Mouse (Mus musculus) midbrain, embryonic 16.5 days (tissue): ENCODE measurements around the gene Nin. TPM values are rescaled to one million over a fixed set of nuclear protein-coding genes. Genes with fewer than 3 reads are reported as not detected.
A peak's percentile ranks its signal among the peaks of the same experiment; 100 is the strongest.
"Not testable (repeated sequence)": the region's sequence is repeated elsewhere in the genome, so short reads cannot be mapped to it uniquely, and the experiment has no call there.

Experiments used
- ATAC-seq: fragments of 200-750 bp; cut with Nextera tagmentation; 2 replicates; pipeline ENCODE4 v1.8.0; 2017; ENCODE audit warnings: moderate TSS enrichment
- H3K27ac ChIP-seq: fragments of 300-500 bp; sonication (generic); 2 replicates; pipeline ENCODE4 v1.5.1; 2014; ENCODE audit warnings: mild to moderate bottlenecking, low read length, mixed read lengths
- H3K27me3 ChIP-seq: fragments of 300-500 bp; sonication (generic); 2 replicates; pipeline ENCODE4 v1.6.1; 2014; ENCODE audit warnings: low read depth, low read length, mixed read lengths; ENCODE audit not compliant: control insufficient read depth, insufficient read depth
- H3K36me3 ChIP-seq: fragments of 300-500 bp; sonication (generic); 2 replicates; pipeline ENCODE4 v1.6.1; 2014; ENCODE audit warnings: mild to moderate bottlenecking, low read length, moderate library complexity, mixed read lengths; ENCODE audit not compliant: control insufficient read depth, insufficient read depth
- H3K4me1 ChIP-seq: fragments of 300-500 bp; sonication (generic); 2 replicates; pipeline ENCODE4 v1.6.1; 2014; ENCODE audit warnings: mild to moderate bottlenecking, low read length, mixed read lengths; ENCODE audit not compliant: control insufficient read depth, insufficient read depth
- H3K4me2 ChIP-seq: fragments of 300-500 bp; sonication (generic); 2 replicates; pipeline ENCODE4 v1.6.1; 2014; ENCODE audit warnings: mild to moderate bottlenecking, low read length, mixed read lengths
- H3K4me3 ChIP-seq: fragments of 300-500 bp; sonication (generic); 2 replicates; pipeline ENCODE4 v1.5.1; 2014; ENCODE audit warnings: low read depth, mild to moderate bottlenecking, low read length, moderate library complexity, mixed read lengths
- H3K9ac ChIP-seq: fragments of 300-500 bp; sonication (generic); 2 replicates; pipeline ENCODE4 v1.6.1; 2014; ENCODE audit warnings: low read depth, low read length, mixed read lengths
- H3K9me3 ChIP-seq: fragments of 300-500 bp; sonication (generic); replicated peaks from 2 replicates; pipeline ENCODE4 v1.6.1; 2014; ENCODE audit warnings: mild to moderate bottlenecking, low read length, mixed read lengths; ENCODE audit not compliant: control insufficient read depth, poor library complexity, severe bottlenecking
- WGBS: fragments of 180-500 bp; shearing (Covaris S2); extraction: QIAGEN DNeasy Blood & Tissue Kit; methylation state at CpG from one replicate; pipeline ENCODE4 v1.1.7; 2014; 5-methylcytosine and 5-hydroxymethylcytosine counted together
- polyA plus RNA-seq: library from polyadenylated mRNA; unstranded; fragments of >200 nt; fragmentation: Nextera tagmentation; extraction: Ambion mirVana; gene quantifications from 2 replicates; pipeline ENCODE4 v1.2.1, GENCODE M21; 2015

Gene Nin
- polyA plus RNA-seq, 1 experiment from 2014 or later: 14.1 TPM

GRCm38 (mm10) chr12:70144637-70145448, 31.3 kb upstream of the Nin start:
- Histone ChIP-seq H3K4me2 (no peak overlapping the region), H3K4me1 (peaks cover 16% of the 10 kb centered on the region), H3K27me3 (no peaks in the 10 kb centered on the region), H3K4me3 (no peak overlapping the region), H3K27ac (0 out of 2 replicates have a peak overlapping the region, but pooled peaks have one; percentile 4), H3K36me3 (no peaks in the 10 kb centered on the region), H3K9ac (no peak overlapping the region), H3K9me3 (no peaks in the 10 kb centered on the region)
- no peak for ATAC-seq
- 50% methylated on average over 20 of the region's 20 CpGs for WGBS

GRCm38 (mm10) chr12:70144106-70144587, 30.6 kb upstream of the Nin start:
- peaks cover 14% of the 10 kb centered on the region for H3K4me1 ChIP-seq
- not testable (repeated sequence) for H3K36me3 ChIP-seq, H3K4me2 ChIP-seq, H3K27me3 ChIP-seq, H3K4me3 ChIP-seq, H3K27ac ChIP-seq, H3K9me3 ChIP-seq, ATAC-seq, H3K9ac ChIP-seq
- whole genome bisulfite sequencing: 11% methylated on average over 3 of the region's 3 CpGs

DNA sequence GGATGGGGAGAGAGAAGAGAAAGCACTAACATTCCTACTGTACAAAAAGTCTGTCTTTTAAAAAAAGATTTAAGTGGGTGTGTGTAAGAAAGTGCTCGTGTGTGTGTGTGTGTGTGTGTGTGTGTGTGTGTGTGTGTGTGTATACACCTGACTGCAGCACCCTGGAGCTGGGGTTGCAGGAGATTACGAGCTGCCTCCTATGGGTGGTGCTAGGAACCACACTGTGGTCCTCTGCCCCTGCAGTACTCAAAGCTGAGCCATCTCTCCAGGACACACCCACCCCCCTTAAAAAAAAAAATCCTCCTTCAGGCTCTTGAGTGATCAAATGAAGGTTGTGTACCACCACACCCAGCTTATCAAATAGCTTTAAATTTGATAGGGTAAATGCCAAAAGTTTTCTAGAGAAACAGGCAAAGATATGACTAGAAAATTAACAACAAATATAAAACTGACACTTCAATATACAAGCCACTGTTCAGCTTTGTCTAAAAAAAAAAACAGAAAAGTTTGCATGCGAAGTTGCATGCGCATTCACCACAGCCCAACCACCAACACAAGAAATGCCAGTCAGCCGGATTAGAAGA, 27.6 kb upstream of the Nin start:
- Histone ChIP-seq H3K4me2 (no peak overlapping the region), H3K36me3 (no peaks in the 10 kb centered on the region), H3K27ac (no peak overlapping the region), H3K9me3 (no peaks in the 10 kb centered on the region), H3K4me1 (peaks cover 6% of the 10 kb centered on the region; the same call in 1 of the 2 replicates), H3K9ac (no peak overlapping the region), H3K4me3 (no peak overlapping the region), H3K27me3 (no peaks in the 10 kb centered on the region)
- WGBS: 89% methylated on average over 5 of the region's 5 CpGs
- no peak for ATAC-seq

- Histone ChIP-seq H3K4me1 (peaks cover 6% of the 10 kb centered on the region; the same call in 1 of the 2 replicates), H3K9ac (no peak overlapping the region), H3K4me2 (no peak overlapping the region), H3K27ac (no peak overlapping the region), H3K36me3 (no peaks in the 10 kb centered on the region), H3K4me3 (no peak overlapping the region), H3K9me3 (no peaks in the 10 kb centered on the region), H3K27me3 (no peaks in the 10 kb centered on the region)
- 91% methylated on average over 5 of the region's 5 CpGs for WGBS
- ATAC-seq: no peak
These were observed 27.0 kb upstream of the Nin start for GRCm38 (mm10) chr12:70140542-70140941.

- no peaks in the 10 kb centered on the region for H3K36me3 ChIP-seq
- peaks cover 6% of the 10 kb centered on the region; the same call in 1 of the 2 replicates for H3K4me1 ChIP-seq
- H3K9me3 ChIP-seq: no peaks in the 10 kb centered on the region
- no peak overlapping the region for H3K27ac ChIP-seq
- no peak overlapping the region for H3K4me2 ChIP-seq
- no peaks in the 10 kb centered on the region for H3K27me3 ChIP-seq
- no peak overlapping the region for H3K4me3 ChIP-seq
- 78% methylated on average over 4 of the region's 4 CpGs for WGBS
- H3K9ac ChIP-seq: no peak overlapping the region
- no peak for ATAC-seq
These were observed 26.4 kb upstream of the Nin start for GRCm38 (mm10) chr12:70139871-70140270.

DNA sequence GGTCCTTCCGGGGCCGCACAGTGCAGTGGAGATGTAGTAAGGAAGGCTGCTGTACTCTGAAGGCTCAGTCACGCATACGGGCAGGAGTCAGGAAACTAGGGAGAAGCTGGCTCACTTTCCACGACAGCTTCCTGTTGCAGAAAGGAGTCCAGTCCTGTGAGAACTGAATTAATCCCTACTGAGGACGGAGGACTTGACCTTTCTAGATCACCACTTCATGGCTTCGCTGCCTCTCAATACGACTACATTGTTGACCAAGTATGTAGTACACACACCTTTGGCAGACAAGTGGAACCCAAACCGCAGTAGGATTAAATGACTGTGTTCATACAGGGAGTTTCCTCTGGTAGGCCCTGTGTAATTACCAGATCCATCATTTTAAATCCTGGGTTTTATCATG, 24.1 kb upstream of the Nin start:
- Histone ChIP-seq H3K4me3 (no peak overlapping the region), H3K27me3 (no peaks in the 10 kb centered on the region), H3K36me3 (no peaks in the 10 kb centered on the region), H3K4me1 (peaks cover 6% of the 10 kb centered on the region; the same call in 1 of the 2 replicates), H3K27ac (no peak overlapping the region), H3K9me3 (no peaks in the 10 kb centered on the region), H3K9ac (no peak overlapping the region), H3K4me2 (no peak overlapping the region)
- 76% methylated on average over 9 of the region's 9 CpGs for WGBS
- 0 out of 2 replicates have a peak, but pooled peaks have one; percentile 25 for ATAC-seq

DNA sequence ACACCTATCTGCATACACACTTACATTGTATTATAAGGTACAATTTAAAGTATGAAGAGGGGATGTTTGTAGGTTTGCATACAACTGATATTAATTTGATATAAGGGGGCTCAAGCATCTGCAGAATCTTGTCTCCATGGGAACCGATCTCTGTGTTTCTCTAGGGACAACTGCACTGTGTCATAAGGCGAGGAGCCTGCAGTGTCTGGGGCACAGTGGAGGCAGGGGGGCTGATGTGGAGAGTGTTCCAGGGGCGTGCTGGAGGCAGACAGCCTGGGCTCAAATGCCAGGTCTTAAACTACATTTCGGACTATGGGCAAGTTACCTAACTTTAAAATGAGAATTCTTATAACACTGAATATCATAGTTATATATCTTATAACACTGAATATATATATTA, 23.6 kb upstream of the Nin start:
- peak; percentile 81; the same call in 1 of the 2 replicates for ATAC-seq
- H3K36me3 ChIP-seq: no peaks in the 10 kb centered on the region

DNA sequence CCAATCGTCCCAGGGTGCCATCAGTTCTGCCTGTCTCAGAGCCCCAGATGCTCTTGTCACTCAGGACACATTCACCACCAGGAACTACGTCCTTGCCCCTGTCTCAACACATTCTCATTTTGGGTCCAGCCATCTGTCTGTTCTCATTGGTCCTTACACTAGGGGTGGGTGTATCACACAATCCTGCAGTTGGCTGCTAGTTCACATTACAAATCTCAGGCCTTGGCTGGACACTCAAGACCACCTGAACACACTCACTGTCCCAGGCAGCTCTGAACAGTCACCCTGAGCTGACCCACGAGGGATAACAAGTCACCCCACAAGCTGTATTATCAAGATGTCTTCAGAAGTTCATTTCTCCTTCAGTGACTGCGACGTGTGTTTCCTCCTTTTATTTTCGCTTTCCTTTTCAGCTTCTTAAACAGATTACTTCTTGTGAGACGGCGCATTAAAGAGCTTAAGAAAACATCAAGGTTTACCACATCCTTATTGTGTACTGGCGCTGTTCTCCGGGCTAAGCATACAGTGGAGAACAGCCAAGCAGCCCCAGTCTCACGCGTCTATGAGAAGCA, 22.8 kb upstream of the Nin start:
- no peak for ATAC-seq
- H3K9me3 ChIP-seq: no peaks in the 10 kb centered on the region
- H3K27ac ChIP-seq: no peak overlapping the region
- H3K4me2 ChIP-seq: no peak overlapping the region
- peaks cover 8% of the 10 kb centered on the region; the same call in 1 of the 2 replicates for H3K4me1 ChIP-seq
- H3K36me3 ChIP-seq: no peaks in the 10 kb centered on the region
- no peak overlapping the region for H3K4me3 ChIP-seq
- H3K9ac ChIP-seq: no peak overlapping the region
- WGBS: 45% methylated on average over 12 of the region's 12 CpGs
- no peaks in the 10 kb centered on the region for H3K27me3 ChIP-seq

More for the DNA sequence above, 23.6 kb upstream of the Nin start:
- Histone ChIP-seq H3K9ac (no peak overlapping the region), H3K4me1 (peaks cover 6% of the 10 kb centered on the region; the same call in 1 of the 2 replicates), H3K27ac (no peak overlapping the region), H3K9me3 (no peaks in the 10 kb centered on the region), H3K4me3 (no peak overlapping the region), H3K4me2 (no peak overlapping the region), H3K27me3 (no peaks in the 10 kb centered on the region)
- 56% methylated on average over 4 of the region's 4 CpGs for WGBS
